Mouse (Mus musculus): ENCODE measurements around the gene Prcc. TPM values are rescaled to one million over a fixed set of nuclear protein-coding genes. Genes with fewer than 3 reads are reported as not detected.
"Not testable (repeated sequence)": the region's sequence is repeated elsewhere in the genome, so short reads cannot be mapped to it uniquely, and the experiment has no call there.

The Prcc gene
- polyA plus RNA-seq, 1 experiment: 34.8 TPM

DNA sequence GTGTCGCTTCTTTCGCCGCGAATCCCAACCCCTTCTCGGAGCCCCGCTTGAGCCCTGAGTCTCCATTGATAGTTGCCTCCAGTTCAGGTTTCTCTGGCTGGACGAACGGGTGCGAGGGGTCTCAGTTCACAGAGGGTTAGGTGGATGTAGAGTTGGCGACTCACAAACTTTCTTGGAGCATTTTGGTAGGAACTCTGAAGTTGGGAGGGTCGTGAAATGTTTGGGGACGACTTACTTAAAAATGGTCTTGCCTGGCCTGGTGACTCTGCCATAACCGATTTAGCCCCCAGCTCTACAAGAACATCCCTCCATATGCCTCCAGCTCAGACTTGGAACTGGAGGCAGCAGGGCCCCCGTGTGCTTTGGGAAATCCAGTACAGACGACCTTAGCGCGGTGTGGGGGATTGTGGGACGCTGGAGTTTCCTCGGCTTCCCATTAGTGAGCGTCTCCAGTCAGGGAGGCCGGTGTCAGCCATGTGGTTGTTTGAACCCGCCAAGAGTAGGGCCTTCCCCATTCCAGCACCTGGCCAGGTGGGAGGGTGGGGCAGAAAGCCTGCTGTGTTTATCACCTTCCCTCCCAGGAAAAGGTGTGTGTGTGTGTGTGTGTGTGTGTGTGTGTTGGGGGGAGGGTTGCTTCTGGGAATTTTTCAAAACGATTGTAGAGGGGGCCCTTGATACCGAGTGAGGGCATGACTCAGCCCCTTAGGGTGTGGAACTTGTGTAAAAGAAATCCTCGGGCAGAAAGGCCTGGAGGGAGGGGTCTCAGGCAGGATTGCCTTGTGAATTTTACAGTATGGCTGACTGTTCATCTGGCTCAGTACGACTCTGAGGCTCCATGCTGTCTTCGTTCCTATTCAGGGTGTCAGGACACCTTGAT lies 21.8 kb upstream of the Prcc start:
- Histone ChIP-seq H3K27ac (ENCODE audit: insufficient read depth, low read depth, low read length) (peak overlapping the region; percentile 65), H3K4me3 (ENCODE audit: insufficient read depth, low read length) (peak overlapping the region; percentile 89), H3K4me1 (ENCODE audit: control insufficient read depth, insufficient read depth, low read length) (peaks cover 30% of the 10 kb centered on the region)
- TF ChIP-seq CTCF (IDR thresholded peaks at IDR 0.05; ENCODE audit: low read depth, low read length) (no peak), POLR2A (IDR thresholded peaks at IDR 0.05; ENCODE audit: borderline replicate concordance, low read depth, low read length) (no peak)

GRCm38 (mm10) chr3:87906601-87906980 lies 21.2 kb upstream of the Prcc start:
- Histone ChIP-seq H3K4me3 (ENCODE audit: insufficient read depth, low read length) (peak overlapping the region; percentile 89), H3K4me1 (ENCODE audit: control insufficient read depth, insufficient read depth, low read length) (peaks cover 29% of the 10 kb centered on the region)
- TF ChIP-seq CTCF (IDR thresholded peaks at IDR 0.05; ENCODE audit: low read depth, low read length) (no peak), POLR2A (IDR thresholded peaks at IDR 0.05; ENCODE audit: borderline replicate concordance, low read depth, low read length) (no peak)

DNA sequence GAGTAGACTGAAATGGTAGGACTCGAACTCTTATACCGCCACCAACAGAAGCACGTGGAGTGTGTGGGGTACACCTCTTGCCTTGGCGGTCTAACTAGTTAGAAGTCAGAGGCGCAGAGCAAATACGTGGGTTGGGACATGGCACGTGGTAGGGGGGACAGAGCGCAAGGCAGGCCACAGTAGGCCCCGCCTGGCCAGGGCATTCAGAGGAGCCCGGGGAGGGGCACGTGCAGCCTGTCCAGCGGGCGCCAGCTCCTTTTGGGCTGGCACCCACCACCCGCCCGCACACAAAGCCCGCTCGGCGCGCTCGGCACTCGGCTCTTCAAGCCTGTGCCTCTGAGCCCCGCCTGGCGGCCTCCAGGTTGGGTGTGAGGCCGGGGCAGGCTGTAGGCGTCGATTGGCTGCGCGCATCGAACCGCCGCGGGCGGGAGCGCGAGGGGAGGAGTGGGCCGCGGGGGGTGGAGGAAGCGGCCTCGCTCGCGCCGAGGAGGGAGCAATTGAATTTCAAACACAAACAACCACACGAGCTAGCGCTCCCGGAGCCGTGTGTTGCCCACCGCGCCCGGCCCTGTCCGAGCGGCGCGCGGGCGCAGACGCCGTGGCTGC lies 20.6 kb upstream of the Prcc start, which contains the start of gene Hdgf:
Gene Hdgf (plus strand): TSS at position 442 of the 606 bp plus-strand sequence.
- Histone ChIP-seq H3K4me3 (ENCODE audit: insufficient read depth, low read length) (peak within 1 kb of the TSS; percentile 89), H3K27ac (ENCODE audit: insufficient read depth, low read depth, low read length) (peak within 1 kb of the TSS; percentile 65), H3K4me1 (ENCODE audit: control insufficient read depth, insufficient read depth, low read length) (peaks cover 29% of the 10 kb centered on the region)
- TF ChIP-seq POLR2A (IDR thresholded peaks at IDR 0.05; ENCODE audit: borderline replicate concordance, low read depth, low read length) (no peak), CTCF (IDR thresholded peaks at IDR 0.05; ENCODE audit: low read depth, low read length) (no peak)

More at GRCm38 (mm10) chr3:87906601-87906980, 21.2 kb upstream of the Prcc start:
- H3K27ac ChIP-seq (ENCODE audit: insufficient read depth, low read depth, low read length): peak overlapping the region; percentile 65

DNA sequence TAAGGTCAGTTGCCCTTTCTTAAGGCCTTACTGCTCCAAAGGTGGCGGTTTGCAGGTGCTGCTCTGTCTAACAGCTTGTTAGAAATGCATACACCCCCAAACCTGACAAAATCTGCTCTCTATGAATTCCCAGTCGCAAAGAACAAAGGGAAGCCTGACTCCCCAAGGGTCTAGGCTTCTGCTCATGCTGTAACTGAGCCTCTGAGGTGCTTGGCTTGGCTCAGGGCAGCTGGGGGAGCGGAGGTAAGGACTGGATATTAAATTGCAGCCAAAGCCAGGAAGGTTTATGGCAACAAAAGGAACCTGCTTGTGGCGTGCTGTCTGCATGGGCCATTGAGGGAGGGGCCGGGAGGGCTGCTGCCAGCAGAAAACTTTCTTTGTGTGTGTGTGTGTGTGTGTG lies 18.4 kb upstream of the Prcc start:
- no peak overlapping the region for H3K4me3 ChIP-seq (ENCODE audit: insufficient read depth, low read length)
- no peak for TF ChIP-seq POLR2A (IDR thresholded peaks at IDR 0.05; ENCODE audit: borderline replicate concordance, low read depth, low read length)
- no peak for TF ChIP-seq CTCF (IDR thresholded peaks at IDR 0.05; ENCODE audit: low read depth, low read length)
- H3K4me1 ChIP-seq (ENCODE audit: control insufficient read depth, insufficient read depth, low read length): peaks cover 14% of the 10 kb centered on the region
- no peak overlapping the region for H3K27ac ChIP-seq (ENCODE audit: insufficient read depth, low read depth, low read length)

- not testable (repeated sequence) for H3K4me3 ChIP-seq (ENCODE audit: insufficient read depth, low read length); H3K27ac ChIP-seq (ENCODE audit: insufficient read depth, low read depth, low read length)
Observed at GRCm38 (mm10) chr3:87901959-87902358, 16.6 kb upstream of the Prcc start.

DNA sequence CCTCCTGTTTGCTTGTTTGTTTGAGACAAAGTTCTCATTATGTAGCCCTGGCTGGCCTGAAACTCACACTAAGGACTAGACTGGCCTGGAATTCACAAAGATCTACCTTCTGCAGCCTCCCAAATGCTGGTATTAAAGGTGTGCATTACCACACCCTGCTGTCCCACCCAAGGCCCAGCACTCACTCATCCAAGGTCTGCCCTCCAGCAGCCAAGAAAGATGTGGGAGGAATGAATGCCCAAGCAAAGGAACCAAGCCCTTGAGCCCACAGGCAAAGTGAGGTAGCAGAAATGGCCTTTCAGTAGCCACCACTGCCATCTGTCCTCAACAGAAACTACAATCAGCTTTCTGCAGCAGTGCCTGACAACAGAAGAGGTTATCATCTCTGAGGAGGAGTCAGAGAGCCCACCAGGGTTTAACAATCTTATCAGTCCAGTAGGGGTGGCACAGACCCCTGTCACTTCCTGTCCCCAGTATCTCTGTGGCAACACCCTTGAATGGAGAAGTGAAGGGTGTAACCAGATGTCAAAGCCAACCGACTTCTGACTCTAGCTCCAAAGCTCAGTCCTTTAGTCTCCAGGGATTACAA lies 15.7 kb upstream of the Prcc start:
- Histone ChIP-seq H3K4me1 (ENCODE audit: control insufficient read depth, insufficient read depth, low read length) (peaks cover 9% of the 10 kb centered on the region), H3K4me3 (ENCODE audit: insufficient read depth, low read length) (no peak overlapping the region), H3K27ac (ENCODE audit: insufficient read depth, low read depth, low read length) (no peak overlapping the region)
- TF ChIP-seq CTCF (IDR thresholded peaks at IDR 0.05; ENCODE audit: low read depth, low read length) (no peak), POLR2A (IDR thresholded peaks at IDR 0.05; ENCODE audit: borderline replicate concordance, low read depth, low read length) (no peak)

More at GRCm38 (mm10) chr3:87901959-87902358, 16.6 kb upstream of the Prcc start:
- not testable (repeated sequence) for H3K4me1 ChIP-seq (ENCODE audit: control insufficient read depth, insufficient read depth, low read length)

- Histone ChIP-seq H3K4me1 (ENCODE audit: control insufficient read depth, insufficient read depth, low read length) (peaks cover 9% of the 10 kb centered on the region), H3K4me3 (ENCODE audit: insufficient read depth, low read length) (no peak overlapping the region), H3K27ac (ENCODE audit: insufficient read depth, low read depth, low read length) (no peak overlapping the region)
- TF ChIP-seq CTCF (IDR thresholded peaks at IDR 0.05; ENCODE audit: low read depth, low read length): no peak
- TF ChIP-seq POLR2A (IDR thresholded peaks at IDR 0.05; ENCODE audit: borderline replicate concordance, low read depth, low read length): no peak
Observed at GRCm38 (mm10) chr3:87899776-87900175, 14.4 kb upstream of the Prcc start.

GRCm38 (mm10) chr3:87899266-87899665 lies 13.9 kb upstream of the Prcc start:
- H3K4me3 ChIP-seq (ENCODE audit: insufficient read depth, low read length): no peak overlapping the region
- no peak overlapping the region for H3K27ac ChIP-seq (ENCODE audit: insufficient read depth, low read depth, low read length)
- no peak for TF ChIP-seq POLR2A (IDR thresholded peaks at IDR 0.05; ENCODE audit: borderline replicate concordance, low read depth, low read length)
- TF ChIP-seq CTCF (IDR thresholded peaks at IDR 0.05; ENCODE audit: low read depth, low read length): no peak
- peaks cover 9% of the 10 kb centered on the region for H3K4me1 ChIP-seq (ENCODE audit: control insufficient read depth, insufficient read depth, low read length)

DNA sequence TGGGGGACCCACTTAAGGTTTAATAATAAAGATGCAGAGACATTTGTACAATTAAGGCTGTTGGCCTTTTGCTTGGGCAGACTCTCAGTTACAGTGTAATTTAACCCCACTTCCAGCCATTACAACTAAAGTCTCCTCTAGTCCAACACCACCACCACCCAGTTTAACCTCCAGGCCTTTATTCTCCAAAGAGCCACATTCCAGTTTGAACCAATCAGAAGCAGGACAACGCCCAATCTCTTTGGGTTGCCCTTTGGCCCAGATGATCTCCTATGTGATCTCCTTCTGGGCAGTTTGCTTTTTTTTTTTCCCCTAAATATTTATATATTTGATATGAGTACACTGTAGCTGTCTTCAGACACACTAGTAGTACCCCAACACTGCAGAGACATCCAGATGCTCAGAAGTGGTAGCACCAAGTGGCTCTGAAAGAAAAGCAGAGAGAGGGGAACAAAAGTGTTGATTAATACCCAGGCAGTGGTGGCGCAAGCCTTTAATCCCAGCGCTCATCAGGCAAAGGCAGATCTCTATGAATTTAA lies 8.0 kb upstream of the Prcc start:
- H3K4me3 ChIP-seq (ENCODE audit: insufficient read depth, low read length): no peak overlapping the region
- no peak for TF ChIP-seq CTCF (IDR thresholded peaks at IDR 0.05; ENCODE audit: low read depth, low read length)
- TF ChIP-seq POLR2A (IDR thresholded peaks at IDR 0.05; ENCODE audit: borderline replicate concordance, low read depth, low read length): no peak
- H3K27ac ChIP-seq (ENCODE audit: insufficient read depth, low read depth, low read length): no peak overlapping the region
- H3K4me1 ChIP-seq (ENCODE audit: control insufficient read depth, insufficient read depth, low read length): 0 out of 2 replicates have a peak, but pooled peaks cover 2% of the 10 kb centered on the region
